Mouse (Mus musculus): ENCODE measurements around the gene Kcnj1.

Kcnj1 gene

GRCm38 (mm10) chr9:32394761-32395161 lies 22.5 kb downstream of the Kcnj1 start:
- in situ Hi-C loops (cut with MboI), result no loop called here

GRCm38 (mm10) chr9:32400212-32400611 lies 27.9 kb downstream of the Kcnj1 start:
- in situ Hi-C loops (cut with MboI), result no loop called here

DNA sequence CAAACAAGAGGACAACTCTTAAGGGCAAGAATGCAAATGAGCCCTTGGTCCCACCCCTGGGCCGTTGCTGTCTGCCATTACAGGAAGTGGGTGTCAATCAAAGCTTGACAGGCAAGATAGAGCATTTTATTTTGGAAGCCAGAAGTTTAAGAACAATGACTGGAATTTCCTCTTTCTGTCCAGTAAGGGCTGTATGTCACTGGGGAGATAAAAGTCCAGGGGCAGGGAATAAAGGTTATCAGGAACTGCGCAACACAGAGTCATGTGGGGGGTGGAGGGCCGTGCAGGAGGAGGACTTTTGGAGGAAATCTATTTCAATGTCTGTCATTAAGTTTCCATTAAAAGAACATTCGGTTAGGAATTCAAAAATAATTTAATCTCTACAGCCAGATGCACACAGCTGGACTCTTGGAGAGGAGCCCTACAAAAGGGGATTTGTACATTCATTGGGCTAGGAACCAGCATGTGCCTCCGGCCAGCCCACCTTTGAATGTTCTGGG lies 28.4 kb downstream of the Kcnj1 start:
- in situ Hi-C loops (cut with MboI), result no loop called here

GRCm38 (mm10) chr9:32405191-32405925 lies 33.1 kb downstream of the Kcnj1 start:
- in situ Hi-C loops (cut with MboI), result no loop called here

DNA sequence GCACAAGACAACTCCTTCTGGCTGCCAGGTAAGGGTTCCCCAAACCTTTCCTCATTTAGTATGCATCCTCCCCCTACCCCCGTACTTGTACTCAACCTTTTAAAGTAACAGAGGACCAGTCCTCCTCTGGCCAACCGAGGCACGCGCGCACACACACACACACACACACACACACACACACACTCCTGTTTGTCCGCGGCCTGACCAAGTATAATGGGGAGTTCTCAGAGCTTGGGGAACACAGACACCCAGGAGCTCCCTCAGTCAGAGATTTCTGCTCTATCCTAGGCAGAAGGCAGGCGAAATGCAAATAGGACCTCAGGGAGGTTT lies 36.4 kb downstream of the Kcnj1 start:
- in situ Hi-C loops (cut with MboI), result no loop called here

DNA sequence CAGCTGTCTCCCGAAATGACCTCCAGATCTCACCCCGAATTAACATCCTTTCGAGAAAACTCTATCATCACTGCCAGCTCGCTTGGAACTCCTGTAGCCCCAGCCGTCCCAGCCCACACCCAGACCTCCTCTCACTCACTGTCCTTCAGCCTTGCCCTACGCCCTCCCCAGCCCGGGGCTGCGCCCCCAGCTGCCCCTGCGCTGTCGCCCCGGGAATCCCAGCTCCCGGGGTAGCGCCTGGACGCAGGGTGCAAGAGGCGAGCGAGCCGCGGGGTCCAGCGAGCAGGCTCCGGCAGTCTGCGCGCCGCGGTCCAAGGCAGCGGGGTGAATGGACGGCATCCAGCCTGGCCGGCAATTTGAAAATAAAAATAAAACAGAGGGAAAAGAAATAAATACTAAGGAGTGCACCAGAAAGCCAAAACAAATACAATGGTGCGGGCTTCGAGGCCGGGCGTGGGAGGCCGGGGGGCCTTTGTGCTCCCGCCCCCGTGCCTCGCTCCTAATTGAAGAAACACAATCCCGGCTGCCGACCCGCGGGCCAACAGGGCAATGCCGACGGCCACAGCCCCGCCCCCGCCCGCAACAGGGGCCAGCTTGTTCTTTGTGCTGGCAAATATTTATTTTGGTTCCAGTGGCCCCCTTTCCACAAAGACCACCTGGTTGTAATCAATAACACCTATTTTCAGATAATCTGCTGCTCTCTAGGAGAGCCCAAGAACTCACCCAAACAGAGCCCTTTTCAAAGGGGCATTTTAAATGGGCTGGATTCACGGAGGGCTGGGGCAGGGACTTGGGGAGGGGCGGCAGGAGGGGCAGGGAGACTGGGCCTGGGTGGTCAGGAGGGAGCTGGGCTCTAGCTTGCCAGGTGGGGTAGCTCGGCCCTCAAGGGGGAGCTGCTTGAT lies 37.0 kb downstream of the Kcnj1 start:
- in situ Hi-C loops (cut with MboI), result no loop called here

DNA sequence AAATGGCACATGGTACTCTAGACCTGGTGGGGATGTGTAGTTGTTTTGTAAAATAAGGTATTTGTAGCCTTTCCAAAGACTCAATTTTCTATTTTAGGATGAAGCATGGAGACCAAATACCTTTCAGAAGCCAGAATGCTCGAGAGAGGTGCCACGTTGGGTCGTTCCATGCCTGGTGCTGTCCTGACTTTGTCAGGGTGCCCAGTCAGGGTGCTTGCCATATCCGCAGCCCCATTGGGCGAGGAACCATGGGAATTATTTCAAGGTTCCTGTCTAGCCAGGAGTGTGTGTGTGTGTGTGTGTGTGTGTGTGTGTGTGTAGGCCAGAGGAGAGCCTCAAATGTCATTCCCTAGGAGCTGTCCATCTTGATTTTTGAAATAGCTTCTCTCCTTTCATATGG lies 38.4 kb downstream of the Kcnj1 start:
- in situ Hi-C loops (cut with MboI), result no loop called here

GRCm38 (mm10) chr9:32411507-32411906 lies 39.2 kb downstream of the Kcnj1 start:
- in situ Hi-C loops (cut with MboI), result no loop called here

DNA sequence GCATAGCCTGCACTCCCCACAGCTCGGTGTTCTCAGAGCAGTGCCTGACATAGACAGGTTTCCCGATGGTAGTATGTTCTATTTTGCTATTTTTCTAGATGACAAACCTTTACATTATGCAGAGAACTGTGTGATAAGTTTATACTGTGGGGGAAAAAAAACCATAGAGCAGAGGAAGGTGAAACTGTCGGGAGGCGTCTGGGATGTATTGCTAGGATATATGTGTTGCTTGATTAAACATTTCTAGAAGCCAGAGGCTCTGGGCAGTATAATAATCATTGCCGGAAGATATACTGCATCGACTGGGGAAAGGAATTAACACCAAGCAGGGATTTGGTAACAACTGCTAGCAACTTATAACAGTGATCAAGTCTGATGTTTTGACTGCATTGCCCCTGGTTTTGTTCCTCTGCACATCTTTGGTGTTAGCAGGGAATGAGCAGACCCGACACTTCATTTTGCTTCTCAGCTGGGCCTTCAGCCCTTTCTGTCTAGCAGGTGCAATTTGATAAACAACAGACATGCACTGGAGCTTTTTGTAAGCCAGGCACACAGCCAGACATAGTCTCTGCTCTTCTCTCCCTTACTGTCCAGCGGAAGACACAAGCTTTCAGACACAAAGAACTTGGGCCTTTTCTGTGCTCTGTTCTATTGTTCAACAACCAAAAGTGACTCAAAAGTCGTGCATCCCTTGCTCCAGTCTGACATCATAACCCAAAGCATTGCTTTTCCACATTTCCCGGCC lies 40.7 kb downstream of the Kcnj1 start:
- in situ Hi-C loops (cut with MboI), result no loop called here

- in situ Hi-C loops (cut with MboI), result no loop called here
Observed at GRCm38 (mm10) chr9:32414956-32415355, 42.7 kb downstream of the Kcnj1 start.

DNA sequence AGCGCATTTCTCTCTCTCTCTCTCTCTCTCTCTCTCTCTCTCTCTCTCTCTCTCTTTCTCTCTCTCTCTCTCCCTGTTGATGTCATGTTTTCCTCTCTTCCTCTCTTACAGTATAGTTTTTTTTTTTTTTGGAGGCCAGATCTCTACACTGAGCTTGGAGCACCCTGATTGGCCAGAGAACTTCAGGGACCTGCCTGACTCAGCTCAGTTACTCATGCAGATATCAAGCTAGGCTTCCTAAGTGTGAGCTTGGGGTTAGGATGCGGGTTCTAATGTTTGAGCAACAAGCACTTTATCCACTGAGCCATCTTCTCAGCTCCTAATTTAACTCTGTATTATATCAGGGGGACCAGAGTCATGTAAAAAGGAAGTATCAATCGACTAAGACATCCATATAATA lies 43.7 kb downstream of the Kcnj1 start:
- in situ Hi-C loops (cut with MboI), result no loop called here

GRCm38 (mm10) chr9:32417466-32418116 lies 45.3 kb downstream of the Kcnj1 start:
- in situ Hi-C loops (cut with MboI), result no loop called here

DNA sequence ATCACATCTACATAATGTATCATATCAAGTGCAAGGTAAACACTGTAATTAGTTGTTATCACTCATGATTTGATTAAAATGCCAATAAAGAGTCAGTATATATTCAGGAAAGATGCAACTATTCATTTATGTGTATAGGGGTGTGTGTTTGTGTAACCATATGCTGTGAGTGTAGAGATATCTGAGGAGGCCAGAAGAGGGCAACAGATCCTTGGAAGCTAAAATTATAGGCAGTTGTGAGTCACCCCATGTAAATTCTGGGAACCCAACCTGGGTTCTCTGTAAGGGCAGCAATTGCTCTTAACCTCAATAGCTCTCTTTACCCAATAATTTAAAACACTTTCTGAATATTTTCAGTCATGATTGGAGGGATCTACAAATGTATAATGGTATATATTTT lies 48.4 kb downstream of the Kcnj1 start:
- in situ Hi-C loops (cut with MboI), result no loop called here

DNA sequence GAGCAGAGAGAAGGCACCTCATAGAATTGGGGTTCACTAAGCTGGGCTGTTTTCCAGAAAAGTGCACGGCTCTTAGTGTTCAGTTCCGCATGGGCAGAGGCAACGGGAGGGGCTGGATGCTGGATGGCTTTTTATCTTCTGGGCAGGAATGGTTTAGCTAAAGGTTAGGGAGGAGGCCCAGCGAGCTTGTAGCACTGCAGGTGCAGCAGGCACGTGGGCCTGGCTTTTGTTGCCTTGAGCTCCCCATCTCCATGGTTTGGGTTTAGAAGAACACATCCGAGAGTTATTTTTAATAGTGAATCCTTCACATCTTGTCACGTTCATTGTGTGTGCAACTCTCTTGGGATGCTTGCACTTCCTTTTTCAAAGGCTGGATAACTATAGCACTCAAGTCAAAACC lies 53.0 kb downstream of the Kcnj1 start:
- in situ Hi-C loops (cut with MboI), result no loop called here

DNA sequence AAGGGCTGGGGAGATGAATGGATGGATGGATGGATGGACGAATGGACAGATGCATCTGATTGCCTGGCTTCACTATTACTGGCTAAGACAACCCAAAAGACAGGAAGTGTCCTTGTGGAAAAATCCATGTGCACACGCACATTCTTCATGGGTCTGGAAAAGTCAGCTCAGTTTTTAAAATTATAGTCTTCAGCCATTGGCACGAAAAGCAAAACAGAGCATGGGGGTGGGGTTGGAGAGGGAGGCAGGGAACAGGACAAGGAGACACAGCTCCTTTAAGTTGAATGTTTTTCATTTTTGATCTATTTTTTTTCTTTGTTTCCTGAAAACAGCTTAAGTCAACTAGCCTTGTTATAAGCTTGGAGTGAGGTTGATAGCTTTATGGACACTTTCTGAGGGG lies 58.8 kb downstream of the Kcnj1 start:
- in situ Hi-C loops (cut with MboI), result no loop called here

- in situ Hi-C loops (cut with MboI), result no loop called here
Observed at GRCm38 (mm10) chr9:32434241-32435213, 62.2 kb downstream of the Kcnj1 start.

- in situ Hi-C loops (cut with MboI), result no loop called here
Observed at GRCm38 (mm10) chr9:32443115-32443514, 70.8 kb downstream of the Kcnj1 start.

GRCm38 (mm10) chr9:32443817-32444216 lies 71.5 kb downstream of the Kcnj1 start:
- in situ Hi-C loops (cut with MboI), result no loop called here

DNA sequence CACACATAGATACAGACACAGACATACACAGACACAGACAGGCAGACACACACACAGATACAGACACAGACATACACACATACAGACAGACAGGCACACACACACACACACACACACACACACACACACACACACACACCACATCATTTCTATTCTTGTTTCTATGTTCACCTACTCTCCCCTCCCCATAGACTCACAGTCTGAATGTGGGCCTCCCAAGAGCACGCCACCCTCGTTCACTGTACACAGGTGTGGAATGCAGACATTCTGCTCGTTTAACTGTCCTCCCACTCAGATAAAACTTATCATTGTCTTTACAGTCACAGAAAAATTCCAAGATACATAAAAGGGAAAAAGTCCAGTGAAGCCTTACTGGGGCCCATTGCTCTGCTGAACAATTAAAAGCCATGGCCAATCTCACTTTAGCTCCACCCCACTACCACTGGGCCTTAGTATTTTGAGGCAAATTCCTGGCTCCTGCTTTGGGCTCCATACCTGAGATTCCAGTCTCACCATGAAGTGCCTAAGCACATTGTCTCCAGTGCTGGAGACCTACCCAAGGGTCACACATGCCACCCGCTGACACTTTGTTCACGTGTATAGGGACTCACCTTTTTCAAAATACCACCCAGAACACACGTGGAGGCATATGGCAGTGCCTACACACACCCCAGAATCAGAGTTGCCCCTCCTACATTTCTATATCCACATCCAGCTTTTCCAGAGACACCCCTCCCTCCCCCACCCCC lies 72.3 kb downstream of the Kcnj1 start:
- in situ Hi-C loops (cut with MboI), result no loop called here

GRCm38 (mm10) chr9:32445789-32446188 lies 73.5 kb downstream of the Kcnj1 start:
- in situ Hi-C loops (cut with MboI), result no loop called here
